Mouse (Mus musculus): Measurements from ENCODE around the gene Gm13043.
"Not testable (repeated sequence)": the region's sequence is repeated elsewhere in the genome, so short reads cannot be mapped to it uniquely, and the experiment has no call there.

Gm13043 gene

GRCm38 (mm10) chr4:143511043-143511442, at the start of gene Gm13043:
Gm13043 (plus strand) TSS chr4:143511343.
- in situ Hi-C loops (cut with MboI, MseI) = no loop called here

- in situ Hi-C loops (cut with MboI, MseI) = not testable (repeated sequence)
Measured at GRCm38 (mm10) chr4:143535654-143536053, 24.5 kb downstream of the Gm13043 start, which contains the start of gene Gm13040. Gm13040 (plus strand) TSS chr4:143535954.

GRCm38 (mm10) chr4:143551400-143551799, 40.3 kb downstream of the Gm13043 start, which contains the start of the genes BC080695 and Gm13057:
BC080695 (plus strand) TSS chr4:143551700.
Gm13057 (plus strand) TSS chr4:143551709.
- in situ Hi-C loops (cut with MboI, MseI) = loop anchor here in 1 of 2 experiments (25.0 kb wide), 1 partner anchor 1836 kb away; no protein-coding TSS in a partner anchor

Data from T-helper 17 cell (primary cell).